Mouse (Mus musculus): ENCODE results near the gene Trim25. TPM values are rescaled to one million over a fixed set of nuclear protein-coding genes. Genes with fewer than 3 reads are reported as not detected.

The Trim25 gene
- total RNA-seq, 2 experiments from 2014 or later: 3.7 to 3.9 TPM

- no peak for TF ChIP-seq CTCF (IDR thresholded peaks at IDR 0.05)
- H3K4me3 ChIP-seq: no peak overlapping the region
- intact Hi-C loops (cut with DNase I): no loop called here
- no peak for DNase-seq (ENCODE audit: extremely low spot score in 1 of 2, low spot score in 2 of 2)
- no peak overlapping the region for H3K27ac ChIP-seq
These were observed 9.9 kb downstream of the Trim25 start for GRCm38 (mm10) chr11:89009066-89009465.

GRCm38 (mm10) chr11:89009496-89009895, 10.3 kb downstream of the Trim25 start:
- DNase-seq (ENCODE audit: extremely low spot score in 1 of 2, low spot score in 2 of 2): no peak
- no peak overlapping the region for H3K4me3 ChIP-seq
- H3K27ac ChIP-seq: no peak overlapping the region
- intact Hi-C loops (cut with DNase I): no loop called here
- no peak for TF ChIP-seq CTCF (IDR thresholded peaks at IDR 0.05)

GRCm38 (mm10) chr11:89012241-89012640, 13.1 kb downstream of the Trim25 start:
- no peak for TF ChIP-seq CTCF (IDR thresholded peaks at IDR 0.05)
- Histone ChIP-seq H3K27ac (no peak overlapping the region), H3K4me3 (no peak overlapping the region)
- DNase-seq (ENCODE audit: extremely low spot score in 1 of 2, low spot score in 2 of 2): no peak
- intact Hi-C loops (cut with DNase I): no loop called here

GRCm38 (mm10) chr11:89017514-89018182, 18.5 kb downstream of the Trim25 start:
- no peak overlapping the region for H3K4me3 ChIP-seq
- no peak overlapping the region for H3K27ac ChIP-seq
- DNase-seq (ENCODE audit: extremely low spot score in 1 of 2, low spot score in 2 of 2): no peak
- TF ChIP-seq CTCF (IDR thresholded peaks at IDR 0.05): no peak
- intact Hi-C loops (cut with DNase I): no loop called here

- TF ChIP-seq CTCF (IDR thresholded peaks at IDR 0.05): peak; percentile 33; the same call in 1 of the 2 replicates
- no peak overlapping the region for H3K27ac ChIP-seq
- no peak overlapping the region for H3K4me3 ChIP-seq
- DNase-seq (ENCODE audit: extremely low spot score in 1 of 2, low spot score in 2 of 2): no peak
- intact Hi-C loops (cut with DNase I): no loop called here
These were observed 21.6 kb downstream of the Trim25 start for GRCm38 (mm10) chr11:89020681-89021305.

GRCm38 (mm10) chr11:89021687-89022086, 22.5 kb downstream of the Trim25 start:
- intact Hi-C loops (cut with DNase I): no loop called here
- Histone ChIP-seq H3K4me3 (no peak overlapping the region), H3K27ac (no peak overlapping the region)
- DNase-seq (ENCODE audit: extremely low spot score in 1 of 2, low spot score in 2 of 2): no peak
- no peak for TF ChIP-seq CTCF (IDR thresholded peaks at IDR 0.05)

- TF ChIP-seq CTCF (IDR thresholded peaks at IDR 0.05): no peak
- no peak overlapping the region for H3K27ac ChIP-seq
- H3K4me3 ChIP-seq: no peak overlapping the region
- intact Hi-C loops (cut with DNase I): no loop called here
- peak in 1 of 2 experiments; percentile 16 for DNase-seq (ENCODE audit: extremely low spot score in 1 of 2, low spot score in 2 of 2)
These were observed 23.1 kb downstream of the Trim25 start for GRCm38 (mm10) chr11:89022120-89022731.

- intact Hi-C loops (cut with DNase I): no loop called here
- no peak for TF ChIP-seq CTCF (IDR thresholded peaks at IDR 0.05)
These were observed 24.3 kb downstream of the Trim25 start for GRCm38 (mm10) chr11:89023477-89023876.

GRCm38 (mm10) chr11:89024181-89024881, 25.2 kb downstream of the Trim25 start:
- Histone ChIP-seq H3K4me3 (no peak overlapping the region), H3K27ac (no peak overlapping the region; the same call in 1 of the 2 replicates)
- intact Hi-C loops (cut with DNase I): no loop called here
- no peak for TF ChIP-seq CTCF (IDR thresholded peaks at IDR 0.05)
- no peak for DNase-seq (ENCODE audit: extremely low spot score in 1 of 2, low spot score in 2 of 2)

More at GRCm38 (mm10) chr11:89023477-89023876, 24.3 kb downstream of the Trim25 start:
- no peak for DNase-seq (ENCODE audit: extremely low spot score in 1 of 2, low spot score in 2 of 2)
- Histone ChIP-seq H3K4me3 (no peak overlapping the region), H3K27ac (no peak overlapping the region)

GRCm38 (mm10) chr11:89025603-89026002, 26.4 kb downstream of the Trim25 start:
- no peak for DNase-seq (ENCODE audit: extremely low spot score in 1 of 2, low spot score in 2 of 2)
- intact Hi-C loops (cut with DNase I): no loop called here
- no peak overlapping the region for H3K4me3 ChIP-seq
- TF ChIP-seq CTCF (IDR thresholded peaks at IDR 0.05): no peak
- no peak overlapping the region for H3K27ac ChIP-seq

GRCm38 (mm10) chr11:89026117-89026516, 26.9 kb downstream of the Trim25 start:
- no peak for DNase-seq (ENCODE audit: extremely low spot score in 1 of 2, low spot score in 2 of 2)
- intact Hi-C loops (cut with DNase I): no loop called here
- H3K27ac ChIP-seq: no peak overlapping the region
- TF ChIP-seq CTCF (IDR thresholded peaks at IDR 0.05): no peak
- H3K4me3 ChIP-seq: no peak overlapping the region

- DNase-seq (ENCODE audit: extremely low spot score in 1 of 2, low spot score in 2 of 2): no peak
- no peak for TF ChIP-seq CTCF (IDR thresholded peaks at IDR 0.05)
- H3K27ac ChIP-seq: no peak overlapping the region
- intact Hi-C loops (cut with DNase I): no loop called here
- H3K4me3 ChIP-seq: no peak overlapping the region
These were observed 28.8 kb downstream of the Trim25 start for GRCm38 (mm10) chr11:89027955-89028361.
